In the genomic region with DNA sequence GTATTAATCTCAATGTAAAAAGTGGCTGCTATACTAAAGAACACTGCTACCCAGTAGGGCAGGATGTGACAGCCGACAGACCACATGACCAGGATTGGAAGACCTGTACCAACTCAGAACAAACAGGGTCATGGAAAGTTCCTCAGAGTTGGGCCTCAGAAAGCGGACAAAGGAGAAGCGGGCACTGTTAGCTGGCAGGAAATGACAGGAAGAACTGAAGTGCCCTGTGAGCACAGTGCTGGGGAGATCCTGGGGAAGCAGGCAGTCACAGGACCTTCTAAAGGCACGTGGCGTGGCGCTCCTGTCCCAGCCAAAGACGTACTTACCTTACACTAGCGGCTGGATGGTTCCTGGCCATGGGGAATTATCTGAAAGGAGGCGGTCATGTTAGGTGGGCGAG, we compare ENCODE assay signal across 8 mouse cellular contexts. TPM values are rescaled to one million over a fixed set of nuclear protein-coding genes. Genes with fewer than 3 reads are reported as not detected.
DNase-seq lines count a peak whose midpoint lies in the region; TF ChIP-seq lines count a peak whose summit lies in the region.

No protein-coding gene starts in this region.

- TF ChIP-seq CTCF in layer of hippocampus, adult 2 months (conservative IDR thresholded peaks at IDR 0.05) = no peak
- TF ChIP-seq CTCF in kidney, adult 2 months (conservative IDR thresholded peaks at IDR 0.05; ENCODE audit: insufficient read depth, insufficient read length, low read depth, low read length) = no peak

- H3K27ac ChIP-seq in layer of hippocampus, adult 2 months = peak overlapping the region; percentile 24; the same call in 1 of the 2 replicates
- peak overlapping the region; percentile 78 for H3K27ac ChIP-seq in brown adipose tissue, adult 24 weeks (replicated peaks; ENCODE audit: low read depth, low read length)
- peak overlapping the region; percentile 67 for H3K27ac ChIP-seq in kidney, adult 2 months (ENCODE audit: insufficient read depth, low read depth, low read length)

- WGBS in kidney, adult 2 months = 28% methylated on average over 10 of the region's 10 CpGs

- H3K36me3 ChIP-seq in kidney, adult 2 months (ENCODE audit: control insufficient read depth, insufficient read depth, low read length) = peaks cover 7% of the 10 kb centered on the region; the same call in 1 of the 2 replicates

- H3K4me1 ChIP-seq in brown adipose tissue, adult 24 weeks (ENCODE audit: control insufficient read depth, insufficient read depth, insufficient read length, low read length) = peaks cover 43% of the 10 kb centered on the region
- peaks cover 53% of the 10 kb centered on the region for H3K4me1 ChIP-seq in kidney, adult 2 months (ENCODE audit: control insufficient read depth, insufficient read depth, low read length)

- no peaks in the 10 kb centered on the region for H3K27me3 ChIP-seq in kidney, adult 2 months (replicated peaks; ENCODE audit: control insufficient read depth, insufficient read depth, low read length)

- no peak overlapping the region for H3K4me3 ChIP-seq in layer of hippocampus, adult 2 months
- no peak overlapping the region for H3K4me3 ChIP-seq in brown adipose tissue, adult 24 weeks (ENCODE audit: insufficient read depth, low read depth, low read length)
- no peak overlapping the region for H3K4me3 ChIP-seq in kidney, adult 2 months (ENCODE audit: insufficient read depth, low read depth, low read length)

- no peak for DNase-seq in layer of hippocampus, adult 2 months (ENCODE audit: low spot score in 2 of 2)
- DNase-seq in layer of hippocampus, postnatal 10 days (ENCODE audit: low spot score in 2 of 2) = no peak
- DNase-seq in kidney, adult 2 months = peak; percentile 80
- DNase-seq in monocyte, adult 2 months (ENCODE audit: low read depth in 1 of 2, low spot score in 2 of 2) = peak; percentile 74
- no peak for DNase-seq in ovary, adult 18-20 months (ENCODE audit: low spot score)
- DNase-seq in thymus, postnatal 14 days = no peak
- no peak for DNase-seq in left cerebral cortex, adult 9 months (ENCODE audit: low spot score in 2 of 2)

- TF ChIP-seq POLR2A in kidney, adult 2 months (IDR thresholded peaks at IDR 0.05; ENCODE audit: low read depth, low read length) = no peak

RNA-seq across cellular contexts. Expression of a gene that starts 9.8 kb away (rescaled TPM):
- 100 to 1,000 TPM in 1 of 2 experiments, 10 to 100 TPM in 1; 99.9 to 108 TPM for total RNA-seq in layer of hippocampus, adult 2 months (2021)
- 100 to 1,000 TPM; 108 to 111 TPM for total RNA-seq in layer of hippocampus, postnatal 10 days (2021)
- polyA plus RNA-seq in brown adipose tissue, adult 24 weeks (2012; ENCODE audit: insufficient read depth, insufficient read length, missing spikeins) = 12.4 and 17.4 TPM in 2 replicates
- 41.3 and 43.6 TPM in 2 replicates for polyA plus RNA-seq in kidney, adult 2 months (2012; rRNA removed)

Comparison
In these comparisons a context has a peak if more than half of its experiments do, and no peak if none do; other contexts are left out.
1. DNase-seq: peak in kidney, adult 2 months (single experiment) and monocyte, adult 2 months (2 of 2); none in layer of hippocampus, adult 2 months (0 of 2), layer of hippocampus, postnatal 10 days (0 of 2), ovary, adult 18-20 months (single experiment), thymus, postnatal 14 days (single experiment) and left cerebral cortex, adult 9 months (0 of 2).
2. H3K27ac ChIP-seq: peak in every context shown above with its lines; median percentile 78 in brown adipose tissue, adult 24 weeks; 67 in kidney, adult 2 months; 24 in layer of hippocampus, adult 2 months.